Mouse (Mus musculus) liver, embryonic 14 days (tissue): Measurements from ENCODE around the gene Nfkbib. TPM values are rescaled to one million over a fixed set of nuclear protein-coding genes. Genes with fewer than 3 reads are reported as not detected.

Experiments used
- polyA plus RNA-seq: library from polyadenylated mRNA; depleted of rRNA; stranded (reverse); fragments of >200 nt; gene quantifications from 2 replicates; pipeline ENCODE4 v1.2.3, GENCODE M21; 2012; rRNA removed

The Nfkbib gene
- 15.0 and 16.6 TPM in 2 replicates for polyA plus RNA-seq

DNA sequence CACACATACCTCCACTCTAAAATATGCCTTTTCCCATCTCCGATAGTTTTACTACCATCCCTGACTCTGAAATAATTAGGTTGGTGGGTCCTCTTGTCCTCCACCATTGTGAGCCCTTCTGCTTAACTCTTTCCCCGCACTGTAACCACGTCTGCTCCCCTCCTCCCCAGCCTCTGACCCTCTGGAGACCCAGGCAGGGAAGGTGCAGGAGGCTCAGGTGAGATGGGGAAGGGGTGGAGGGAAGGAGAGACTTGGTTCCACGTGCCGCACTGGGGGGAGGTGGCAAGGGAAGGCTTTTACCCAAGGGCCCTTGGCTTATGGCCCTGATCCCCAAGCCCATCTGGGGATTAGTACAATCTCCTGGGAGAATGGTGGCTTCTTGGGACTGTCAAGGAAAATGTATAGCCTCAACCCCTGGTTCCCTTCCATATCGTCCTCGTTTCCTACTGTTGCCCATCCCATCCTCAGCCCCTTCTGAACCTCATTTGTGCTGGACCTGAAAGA lies at the start of gene Nfkbib:
Gene Nfkbib (minus strand): TSS at position 51 of the 504 bp plus-strand sequence.

DNA sequence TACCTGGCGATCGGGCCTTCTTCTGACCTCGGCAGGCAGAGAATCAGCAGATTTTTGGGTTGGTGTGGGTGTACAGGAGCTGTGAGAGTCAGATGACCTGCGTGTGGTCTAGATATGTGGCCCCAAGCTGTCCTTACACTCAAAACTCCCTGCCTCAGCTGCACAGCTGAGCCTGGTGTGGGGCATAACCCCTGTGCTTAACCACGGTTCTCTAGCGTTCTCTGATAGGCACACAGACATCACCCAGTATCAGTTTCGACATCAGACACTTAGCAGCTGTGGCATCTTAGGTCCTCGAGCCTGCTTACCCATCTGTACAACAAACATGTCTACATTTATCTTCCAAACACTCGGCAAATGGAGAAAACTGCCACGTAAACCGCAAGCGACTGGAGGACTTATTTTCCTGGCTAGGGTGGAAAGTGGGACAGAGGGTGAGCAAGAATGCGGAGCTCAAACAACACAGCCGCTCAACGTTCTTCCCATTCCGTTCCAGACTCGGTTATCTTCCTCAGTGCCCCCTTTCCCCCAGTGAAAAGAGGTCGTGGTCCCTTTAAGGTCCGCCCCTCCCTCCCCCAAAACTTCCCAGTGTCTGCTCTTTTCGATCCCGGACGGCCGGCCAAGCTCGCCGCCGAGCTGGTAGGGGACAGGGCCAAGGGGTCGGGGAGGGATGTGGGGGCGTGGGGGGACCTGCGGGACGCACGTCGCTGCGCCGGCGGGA lies 41.1 kb upstream of the Nfkbib start, which contains the start of gene Hnrnpl:
Gene Hnrnpl (plus strand): TSS at position 321 of the 721 bp plus-strand sequence.

DNA sequence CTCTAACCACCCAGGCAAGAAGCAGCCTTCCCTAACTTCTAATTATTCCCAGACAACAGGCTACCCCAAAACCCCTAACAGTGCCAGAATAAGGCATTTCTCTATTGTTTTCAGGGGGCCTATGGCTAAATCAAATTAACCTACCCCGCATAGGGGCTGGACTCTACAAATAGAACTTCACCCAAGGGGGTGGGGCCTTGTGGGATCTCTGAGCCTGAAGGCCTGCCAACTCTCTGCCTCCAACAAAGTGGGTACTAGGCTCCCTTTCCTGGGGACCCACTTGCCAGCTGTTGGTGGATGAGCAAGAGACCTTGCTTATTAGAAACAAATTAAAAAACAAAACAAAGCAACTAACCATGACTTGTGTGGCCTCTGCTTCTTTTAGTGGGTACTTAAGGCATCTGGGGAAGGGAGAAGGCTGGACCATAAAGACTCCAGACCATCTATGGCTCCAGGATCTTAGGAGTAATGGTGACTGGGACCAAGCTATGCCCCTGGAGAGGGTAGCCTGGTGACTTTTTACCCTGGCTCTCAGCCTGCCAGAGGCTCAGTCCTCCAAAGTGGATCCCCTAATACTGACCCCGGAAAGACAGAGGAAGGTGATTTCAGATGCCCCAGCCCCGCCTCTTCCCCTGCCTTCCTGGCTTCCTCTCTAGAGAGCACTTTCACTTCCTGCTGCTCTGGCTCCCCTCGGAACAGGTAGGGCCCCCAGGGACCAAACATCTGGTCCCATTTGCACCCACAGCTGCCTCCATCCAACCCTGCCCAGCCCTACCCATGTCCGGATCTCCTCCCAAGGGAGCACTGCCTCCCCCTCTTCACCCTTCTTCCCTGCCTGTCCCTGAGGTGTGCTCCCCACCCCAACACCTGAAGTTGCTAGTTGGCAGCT lies 21.2 kb upstream of the Nfkbib start, which contains the start of gene Rinl:
Gene Rinl (plus strand): TSS at position 663 of the 889 bp plus-strand sequence.

GRCm38 (mm10) chr7:28766173-28766879 lies 986 bp downstream of the Nfkbib start, which contains the start of gene Sirt2:
TSS of gene Sirt2 (plus strand) at chr7:28766735.

GRCm38 (mm10) chr7:28756079-28756478 lies 11.2 kb downstream of the Nfkbib start, which contains the start of gene Ccer2:
TSS of gene Ccer2 (plus strand) at chr7:28756174.

DNA sequence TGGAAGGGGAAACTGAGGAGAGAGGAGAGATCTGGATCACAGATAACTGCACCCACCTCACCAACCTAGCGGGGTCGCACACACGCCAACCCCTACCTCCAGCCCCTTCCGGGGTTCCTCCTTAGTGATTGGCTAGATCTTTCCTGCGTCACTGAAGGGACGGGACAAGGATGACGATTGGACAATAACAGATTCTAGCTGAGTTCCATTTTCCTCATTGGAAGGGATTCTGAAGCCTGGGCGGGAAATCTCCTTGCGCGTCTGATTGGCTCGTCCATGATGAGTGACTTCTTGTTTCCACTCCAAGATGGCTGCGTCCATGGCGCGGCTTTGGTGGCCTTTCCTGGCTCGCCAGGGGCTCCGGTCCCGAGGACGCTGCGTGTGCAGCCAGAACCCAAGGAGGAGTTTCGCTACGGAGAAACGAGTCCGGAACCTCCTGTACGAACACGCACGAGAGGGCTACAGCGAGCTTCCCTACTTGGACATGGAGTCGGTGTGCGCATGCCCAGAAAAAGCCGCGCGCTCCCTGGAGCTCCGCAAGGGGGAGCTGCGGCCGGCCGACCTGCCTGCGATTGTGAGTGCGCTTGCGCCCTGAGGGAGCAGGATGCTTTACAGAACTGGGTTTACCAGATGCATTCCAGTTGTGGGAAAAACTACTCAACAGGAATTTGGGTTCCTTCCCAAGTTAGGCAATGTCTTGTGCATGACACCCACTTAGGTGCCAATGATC lies 25.4 kb downstream of the Nfkbib start, which contains the start of the genes Mrps12 and Sars2:
Gene Mrps12 (minus strand): TSS at position 112 of the 730 bp plus-strand sequence.
Gene Sars2 (plus strand): TSS at position 284 of the 730 bp plus-strand sequence.

DNA sequence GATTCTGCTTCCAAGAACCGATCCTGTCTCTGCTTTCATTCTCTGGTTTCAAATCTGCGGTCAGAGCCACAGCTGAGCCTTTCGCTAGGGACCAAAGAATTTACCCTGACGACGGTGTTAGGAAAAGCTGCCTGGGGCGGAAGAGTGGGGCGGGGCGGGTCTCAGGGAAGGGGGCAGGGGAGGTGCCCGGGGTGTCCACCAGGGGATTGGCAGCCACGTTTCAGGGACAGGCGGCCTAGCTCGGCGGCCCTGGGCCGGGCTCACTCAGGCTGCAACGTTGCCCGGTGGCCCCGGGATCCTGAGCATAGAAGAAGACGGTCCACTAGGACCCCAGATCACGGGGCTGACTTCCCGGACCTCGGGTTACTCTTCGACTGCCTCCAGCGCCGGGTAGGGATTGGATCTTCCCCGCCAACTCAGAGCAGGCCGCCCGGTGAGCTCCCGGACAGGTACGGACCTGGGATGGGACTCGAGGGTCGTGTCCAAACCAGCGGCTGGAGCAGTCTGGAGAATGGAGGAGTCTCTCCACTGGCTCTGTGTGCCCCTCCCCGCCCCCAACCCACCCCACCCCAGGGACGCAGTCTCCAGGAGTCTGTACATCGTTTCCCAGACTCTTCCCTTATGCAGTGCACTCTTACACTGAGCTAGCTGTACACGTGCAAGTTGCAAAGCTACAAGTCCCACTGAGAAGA lies 50.6 kb downstream of the Nfkbib start, which contains the start of gene Fbxo17:
Gene Fbxo17 (plus strand): TSS at position 215 of the 692 bp plus-strand sequence.

Other genes starting within 250 kb of the Nfkbib start
- not detected in 2 replicates for gene Ifnl3, start 244.7 kb downstream of the Nfkbib start, polyA plus RNA-seq
- 0.09 and 0.10 TPM in 2 replicates for gene Sycn, start 226.6 kb downstream of the Nfkbib start, polyA plus RNA-seq
- not detected in 2 replicates for gene Nccrp1, start 220.3 kb downstream of the Nfkbib start, polyA plus RNA-seq
- 9.2 and 12.0 TPM in 2 replicates for gene Samd4b, start 169.4 kb downstream of the Nfkbib start, polyA plus RNA-seq
- gene Pak4, start 169.3 kb downstream of the Nfkbib start, polyA plus RNA-seq = 10.8 and 11.4 TPM in 2 replicates
- gene Acp7, start 136.2 kb downstream of the Nfkbib start, polyA plus RNA-seq = not detected in 2 replicates
- gene Fbxo27, start 74.7 kb downstream of the Nfkbib start, polyA plus RNA-seq = 0.18 and 0.31 TPM in 2 replicates
- 0.73 and 0.92 TPM in 2 replicates for gene Fbxo17, start 50.7 kb downstream of the Nfkbib start, polyA plus RNA-seq
- gene Mrps12, start 25.7 kb downstream of the Nfkbib start, polyA plus RNA-seq = 45.3 and 47.4 TPM in 2 replicates
- gene Sars2, start 25.5 kb downstream of the Nfkbib start, polyA plus RNA-seq = 10.1 and 11.5 TPM in 2 replicates
- not detected in 2 replicates for gene Ccer2, start 11.3 kb downstream of the Nfkbib start, polyA plus RNA-seq
- 15.5 and 18.1 TPM in 2 replicates for gene Sirt2, start 777 bp downstream of the Nfkbib start, polyA plus RNA-seq
- 4.1 and 5.2 TPM in 2 replicates for gene Rinl, start 21.5 kb upstream of the Nfkbib start, polyA plus RNA-seq
- 136 and 157 TPM in 2 replicates for gene Hnrnpl, start 41.0 kb upstream of the Nfkbib start, polyA plus RNA-seq
- 52.2 and 62.2 TPM in 2 replicates for gene Ech1, start 57.7 kb upstream of the Nfkbib start, polyA plus RNA-seq
- 2.5 and 2.7 TPM in 2 replicates for gene Lgals4, start 66.3 kb upstream of the Nfkbib start, polyA plus RNA-seq
- 0.50 and 0.92 TPM in 2 replicates for gene Lgals7, start 96.3 kb upstream of the Nfkbib start, polyA plus RNA-seq
- gene Capn12, start 113.9 kb upstream of the Nfkbib start, polyA plus RNA-seq = 0.02 and 0.05 TPM in 2 replicates
- gene Actn4, start 194.8 kb upstream of the Nfkbib start, polyA plus RNA-seq = 72.7 and 82.7 TPM in 2 replicates
- 261 and 285 TPM in 2 replicates for gene Eif3k, start 214.4 kb upstream of the Nfkbib start, polyA plus RNA-seq
- 16.5 and 17.9 TPM in 2 replicates for gene Map4k1, start 214.5 kb upstream of the Nfkbib start, polyA plus RNA-seq